Mouse (Mus musculus): Measurements from ENCODE around the gene Tmem131l. TPM values are rescaled to one million over a fixed set of nuclear protein-coding genes. Genes with fewer than 3 reads are reported as not detected.

The Tmem131l gene
- polyA plus RNA-seq, 1 experiment = 484 TPM

DNA sequence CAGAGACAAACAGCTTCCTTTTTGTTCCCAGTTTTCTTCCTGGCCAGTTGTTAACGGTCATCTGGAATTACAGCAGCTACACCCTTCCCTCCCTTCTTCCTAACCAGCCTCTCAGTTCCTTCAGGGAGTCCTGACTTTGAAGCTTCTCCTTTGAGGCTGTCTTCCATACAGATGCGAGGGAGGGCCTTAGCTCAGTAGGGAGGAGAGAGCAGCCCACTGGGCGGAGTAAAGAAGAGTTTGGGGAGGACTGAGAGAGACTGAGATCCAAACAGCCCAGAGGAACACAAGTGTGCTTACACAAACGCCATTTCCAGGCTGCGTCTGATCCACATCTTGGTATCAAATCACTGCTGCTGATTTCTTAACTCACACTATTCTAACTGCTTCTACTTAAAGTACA is 101.1 kb downstream of the Tmem131l start:
- H3K27ac ChIP-seq (ENCODE audit: control insufficient read depth, insufficient read depth, low read depth, low read length, poor library complexity) = no peak overlapping the region
- WGBS = 88% methylated on average over 5 of the region's 5 CpGs
- no peak overlapping the region for H3K4me3 ChIP-seq (replicated peaks; ENCODE audit: control insufficient read depth, low read depth, low read length)
- TF ChIP-seq CTCF (IDR thresholded peaks at IDR 0.05; ENCODE audit: control insufficient read depth, insufficient read depth, low read length) (no peak), POLR2A (IDR thresholded peaks at IDR 0.05; ENCODE audit: borderline replicate concordance, control insufficient read depth, low read depth, low read length) (no peak)
- H3K4me1 ChIP-seq (ENCODE audit: control insufficient read depth, insufficient read depth, low read length) = no peaks in the 10 kb centered on the region

DNA sequence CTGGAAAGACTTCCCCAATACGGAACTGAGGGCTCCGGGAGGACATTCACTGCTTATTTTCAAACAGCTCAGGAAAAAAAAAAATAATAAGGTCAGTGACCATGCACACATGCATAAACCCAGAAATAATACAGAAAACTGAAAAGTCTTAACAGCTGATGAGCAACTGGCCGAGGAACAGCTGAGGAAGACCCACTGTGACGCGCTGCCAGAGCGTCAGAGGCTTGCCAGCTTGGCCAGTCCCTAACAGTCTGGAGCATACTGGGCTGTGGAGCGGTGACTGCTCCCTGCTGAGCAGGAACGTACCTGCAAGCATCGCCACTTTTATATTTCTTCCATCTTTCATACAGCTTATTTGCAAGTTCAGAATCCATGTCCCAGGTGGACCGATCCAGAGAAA is 105.5 kb downstream of the Tmem131l start:
- Histone ChIP-seq H3K4me3 (replicated peaks; ENCODE audit: control insufficient read depth, low read depth, low read length) (no peak overlapping the region), H3K27ac (ENCODE audit: control insufficient read depth, insufficient read depth, low read depth, low read length, poor library complexity) (no peak overlapping the region), H3K4me1 (ENCODE audit: control insufficient read depth, insufficient read depth, low read length) (no peaks in the 10 kb centered on the region)
- 95% methylated on average over 10 of the region's 10 CpGs for WGBS
- TF ChIP-seq POLR2A (IDR thresholded peaks at IDR 0.05; ENCODE audit: borderline replicate concordance, control insufficient read depth, low read depth, low read length) = no peak
- TF ChIP-seq CTCF (IDR thresholded peaks at IDR 0.05; ENCODE audit: control insufficient read depth, insufficient read depth, low read length) = no peak

GRCm38 (mm10) chr3:83915768-83916496 is 124.0 kb downstream of the Tmem131l start:
- H3K4me1 ChIP-seq (ENCODE audit: control insufficient read depth, insufficient read depth, low read length) = no peaks in the 10 kb centered on the region
- no peak overlapping the region for H3K4me3 ChIP-seq (replicated peaks; ENCODE audit: control insufficient read depth, low read depth, low read length)
- 76% methylated on average over 11 of the region's 11 CpGs for WGBS
- TF ChIP-seq CTCF (IDR thresholded peaks at IDR 0.05; ENCODE audit: control insufficient read depth, insufficient read depth, low read length) = peak; percentile 53; the same call in 1 of the 2 replicates
- no peak for TF ChIP-seq POLR2A (IDR thresholded peaks at IDR 0.05; ENCODE audit: borderline replicate concordance, control insufficient read depth, low read depth, low read length)
- H3K27ac ChIP-seq (ENCODE audit: control insufficient read depth, insufficient read depth, low read depth, low read length, poor library complexity) = no peak overlapping the region

DNA sequence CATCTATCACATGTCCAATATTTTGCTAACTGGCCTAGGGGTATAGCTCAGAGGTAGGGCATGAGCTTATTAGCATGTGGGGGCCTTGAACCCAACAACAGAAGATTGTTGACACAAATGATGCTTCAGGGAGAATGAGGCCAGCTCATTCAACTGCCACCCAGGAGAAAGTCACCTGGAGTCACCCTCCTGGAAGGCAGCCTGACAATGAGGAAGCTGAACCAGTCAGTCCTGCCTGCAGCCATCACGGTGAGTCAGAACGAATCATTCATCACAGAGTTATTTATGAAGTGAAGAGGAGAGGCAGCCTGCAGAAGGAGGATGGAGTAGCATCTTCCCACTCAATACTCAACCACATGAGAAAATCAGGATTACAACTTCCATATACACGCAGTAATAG is 124.9 kb downstream of the Tmem131l start:
- Histone ChIP-seq H3K4me1 (ENCODE audit: control insufficient read depth, insufficient read depth, low read length) (no peaks in the 10 kb centered on the region), H3K4me3 (replicated peaks; ENCODE audit: control insufficient read depth, low read depth, low read length) (no peak overlapping the region), H3K27ac (ENCODE audit: control insufficient read depth, insufficient read depth, low read depth, low read length, poor library complexity) (no peak overlapping the region)
- WGBS = 86% methylated on average over 3 of the region's 3 CpGs
- TF ChIP-seq POLR2A (IDR thresholded peaks at IDR 0.05; ENCODE audit: borderline replicate concordance, control insufficient read depth, low read depth, low read length) (no peak), CTCF (IDR thresholded peaks at IDR 0.05; ENCODE audit: control insufficient read depth, insufficient read depth, low read length) (no peak)

- WGBS = 82% methylated on average over 5 of the region's 5 CpGs
- no peaks in the 10 kb centered on the region for H3K4me1 ChIP-seq (ENCODE audit: control insufficient read depth, insufficient read depth, low read length)
- H3K27ac ChIP-seq (ENCODE audit: control insufficient read depth, insufficient read depth, low read depth, low read length, poor library complexity) = no peak overlapping the region
- H3K4me3 ChIP-seq (replicated peaks; ENCODE audit: control insufficient read depth, low read depth, low read length) = no peak overlapping the region
- TF ChIP-seq CTCF (IDR thresholded peaks at IDR 0.05; ENCODE audit: control insufficient read depth, insufficient read depth, low read length) (no peak), POLR2A (IDR thresholded peaks at IDR 0.05; ENCODE audit: borderline replicate concordance, control insufficient read depth, low read depth, low read length) (no peak)
These were observed 129.3 kb downstream of the Tmem131l start for GRCm38 (mm10) chr3:83910707-83911106.

DNA sequence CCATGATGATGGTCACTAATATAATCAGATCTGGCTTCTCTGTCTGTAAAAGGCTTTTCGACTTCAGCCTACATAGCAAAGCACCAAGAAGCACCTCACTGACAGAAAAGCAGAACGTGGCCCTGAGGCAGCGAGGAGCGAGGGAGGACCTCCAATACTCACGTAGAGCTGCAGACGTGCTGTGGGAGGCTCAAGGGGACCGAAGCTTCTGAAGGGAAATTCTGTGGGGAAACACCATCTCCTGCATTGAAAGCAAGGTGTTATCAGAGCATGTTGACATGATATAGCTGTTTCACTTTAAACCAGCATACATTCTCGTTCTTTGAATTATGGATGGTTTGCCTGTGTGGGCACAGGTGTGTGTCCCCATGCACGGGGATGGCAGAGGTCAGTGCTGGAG is 133.8 kb downstream of the Tmem131l start:
- no peak for TF ChIP-seq POLR2A (IDR thresholded peaks at IDR 0.05; ENCODE audit: borderline replicate concordance, control insufficient read depth, low read depth, low read length)
- TF ChIP-seq CTCF (IDR thresholded peaks at IDR 0.05; ENCODE audit: control insufficient read depth, insufficient read depth, low read length) = no peak
- no peak overlapping the region for H3K27ac ChIP-seq (ENCODE audit: control insufficient read depth, insufficient read depth, low read depth, low read length, poor library complexity)
- 95% methylated on average over 9 of the region's 9 CpGs for WGBS
- no peaks in the 10 kb centered on the region for H3K4me1 ChIP-seq (ENCODE audit: control insufficient read depth, insufficient read depth, low read length)
- no peak overlapping the region for H3K4me3 ChIP-seq (replicated peaks; ENCODE audit: control insufficient read depth, low read depth, low read length)

DNA sequence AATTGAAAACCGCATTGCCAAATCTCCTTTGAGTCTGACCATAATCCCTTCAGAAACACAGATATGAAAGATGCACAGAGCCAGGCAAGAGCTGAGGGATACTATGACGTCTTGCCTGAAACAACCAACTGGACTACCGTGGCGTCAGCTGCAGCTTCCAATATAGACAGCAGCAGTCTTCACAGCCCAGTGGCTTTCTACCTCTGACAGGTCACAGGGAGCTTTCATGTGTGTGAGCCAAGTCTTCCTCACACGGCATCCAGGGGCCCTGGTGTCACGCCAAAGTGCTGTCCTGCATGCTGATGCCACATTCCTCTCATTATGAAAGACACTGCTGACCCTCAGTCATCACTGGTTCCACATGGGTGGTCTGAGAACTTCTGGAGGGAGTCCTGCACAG is 134.8 kb downstream of the Tmem131l start:
- TF ChIP-seq POLR2A (IDR thresholded peaks at IDR 0.05; ENCODE audit: borderline replicate concordance, control insufficient read depth, low read depth, low read length) (no peak), CTCF (IDR thresholded peaks at IDR 0.05; ENCODE audit: control insufficient read depth, insufficient read depth, low read length) (no peak)
- Histone ChIP-seq H3K4me1 (ENCODE audit: control insufficient read depth, insufficient read depth, low read length) (no peaks in the 10 kb centered on the region), H3K27ac (ENCODE audit: control insufficient read depth, insufficient read depth, low read depth, low read length, poor library complexity) (no peak overlapping the region), H3K4me3 (replicated peaks; ENCODE audit: control insufficient read depth, low read depth, low read length) (no peak overlapping the region)
- 90% methylated on average over 6 of the region's 6 CpGs for WGBS

DNA sequence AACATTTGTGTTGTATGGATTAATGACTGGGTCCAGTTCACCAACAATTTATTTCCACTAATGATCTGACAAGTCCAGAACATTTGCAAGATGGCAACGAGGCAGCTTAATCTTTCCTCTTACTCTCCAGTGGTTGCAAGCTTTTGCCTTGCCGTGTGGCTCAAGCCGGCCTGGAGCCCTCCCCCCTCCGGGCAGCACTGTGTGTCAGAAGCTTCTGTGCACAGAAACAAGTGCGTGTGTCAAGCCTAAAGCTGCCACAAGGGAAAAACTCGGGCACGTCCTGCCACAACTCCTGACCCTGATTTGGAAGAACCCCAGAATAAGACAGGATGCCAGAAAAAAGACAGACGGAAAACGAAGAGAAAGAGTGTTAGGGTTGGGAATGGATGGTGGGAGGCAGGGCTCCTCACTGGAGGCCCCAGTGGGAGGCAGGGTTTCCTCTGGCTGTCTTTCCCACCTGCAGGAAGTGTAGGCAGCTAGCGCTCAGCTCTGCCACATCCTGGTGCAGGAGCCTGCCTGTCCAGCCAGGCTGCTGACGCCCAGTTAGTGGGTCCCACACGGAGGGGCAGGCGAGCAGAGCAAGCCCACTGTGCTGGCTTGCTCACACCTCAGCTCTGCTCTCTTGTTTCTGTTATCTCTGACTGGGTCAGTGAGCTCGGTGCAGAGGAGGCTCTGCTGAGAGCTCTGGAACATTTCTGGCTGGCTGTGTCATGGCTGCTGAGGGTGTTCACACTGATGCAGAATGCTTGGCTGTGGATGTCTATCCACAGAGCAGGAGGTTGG is 135.6 kb downstream of the Tmem131l start:
- Histone ChIP-seq H3K27ac (ENCODE audit: control insufficient read depth, insufficient read depth, low read depth, low read length, poor library complexity) (no peak overlapping the region), H3K4me3 (replicated peaks; ENCODE audit: control insufficient read depth, low read depth, low read length) (no peak overlapping the region), H3K4me1 (ENCODE audit: control insufficient read depth, insufficient read depth, low read length) (no peaks in the 10 kb centered on the region)
- WGBS = 88% methylated on average over 14 of the region's 14 CpGs
- TF ChIP-seq CTCF (IDR thresholded peaks at IDR 0.05; ENCODE audit: control insufficient read depth, insufficient read depth, low read length) = no peak
- no peak for TF ChIP-seq POLR2A (IDR thresholded peaks at IDR 0.05; ENCODE audit: borderline replicate concordance, control insufficient read depth, low read depth, low read length)
